Mouse (Mus musculus): ENCODE data around the gene Ctsa.

Ctsa gene

DNA sequence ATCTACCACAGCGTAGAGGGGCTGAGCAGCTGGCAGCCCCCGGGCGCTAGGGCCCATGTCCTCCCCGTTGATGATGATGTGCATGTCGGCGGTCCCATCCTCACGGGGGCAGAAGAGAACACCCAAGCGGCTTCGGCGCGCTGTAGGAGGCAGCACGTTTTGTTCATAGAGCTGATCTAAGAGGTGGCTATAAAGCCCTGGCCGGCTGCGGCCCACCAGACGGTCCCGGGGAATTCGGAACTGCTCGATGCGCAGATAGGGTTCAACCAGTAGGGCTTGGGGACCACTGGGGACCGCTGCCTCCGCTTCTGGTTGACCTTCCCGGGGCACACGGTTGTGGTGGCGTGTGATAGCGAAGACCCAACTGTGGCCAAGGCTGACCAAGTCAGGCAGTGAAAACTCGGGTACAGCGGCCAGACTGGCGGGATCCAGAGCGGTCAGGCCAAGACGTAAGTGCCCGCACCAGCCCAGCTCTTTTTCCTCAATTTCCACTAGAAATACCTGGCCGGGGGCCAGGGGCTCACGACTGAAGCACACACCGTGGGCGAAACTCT is at the start of gene Ctsa:
Gene Ctsa (plus strand): TSS at position 126 of the 554 bp plus-strand sequence.
- peak; percentile 88 for DNase-seq (ENCODE audit: low read depth)

- DNase-seq (ENCODE audit: low read depth): peak; percentile 62
Observed at GRCm38 (mm10) chr2:164783926-164784581, 48.6 kb upstream of the Ctsa start.

DNA sequence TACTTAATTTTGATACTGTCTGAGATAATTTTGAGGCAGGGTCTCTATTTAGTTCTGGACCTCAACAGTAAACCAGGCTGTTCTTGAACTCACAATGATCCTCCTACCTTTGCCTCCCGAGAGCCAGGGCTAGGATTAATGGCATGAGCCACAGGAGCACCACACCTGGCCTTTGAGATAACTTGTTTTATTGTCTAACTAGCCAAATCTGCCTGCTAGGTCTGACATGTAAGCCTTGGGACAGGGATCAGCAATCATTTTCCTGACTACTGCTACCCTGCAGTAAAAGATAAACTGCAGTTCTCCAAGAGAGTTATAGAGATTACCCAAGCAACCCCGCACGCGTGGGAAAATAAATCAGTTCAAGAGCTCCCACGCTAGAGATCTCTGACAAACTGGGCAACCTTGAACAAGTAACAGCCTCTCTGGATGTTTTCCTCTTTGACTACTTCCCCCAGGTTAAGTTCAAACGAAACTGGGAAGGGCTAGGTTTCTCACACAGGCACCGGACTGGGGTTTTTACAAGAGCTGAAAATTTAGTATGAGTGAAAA is 47.7 kb upstream of the Ctsa start:
- no peak for DNase-seq (ENCODE audit: low read depth)

DNA sequence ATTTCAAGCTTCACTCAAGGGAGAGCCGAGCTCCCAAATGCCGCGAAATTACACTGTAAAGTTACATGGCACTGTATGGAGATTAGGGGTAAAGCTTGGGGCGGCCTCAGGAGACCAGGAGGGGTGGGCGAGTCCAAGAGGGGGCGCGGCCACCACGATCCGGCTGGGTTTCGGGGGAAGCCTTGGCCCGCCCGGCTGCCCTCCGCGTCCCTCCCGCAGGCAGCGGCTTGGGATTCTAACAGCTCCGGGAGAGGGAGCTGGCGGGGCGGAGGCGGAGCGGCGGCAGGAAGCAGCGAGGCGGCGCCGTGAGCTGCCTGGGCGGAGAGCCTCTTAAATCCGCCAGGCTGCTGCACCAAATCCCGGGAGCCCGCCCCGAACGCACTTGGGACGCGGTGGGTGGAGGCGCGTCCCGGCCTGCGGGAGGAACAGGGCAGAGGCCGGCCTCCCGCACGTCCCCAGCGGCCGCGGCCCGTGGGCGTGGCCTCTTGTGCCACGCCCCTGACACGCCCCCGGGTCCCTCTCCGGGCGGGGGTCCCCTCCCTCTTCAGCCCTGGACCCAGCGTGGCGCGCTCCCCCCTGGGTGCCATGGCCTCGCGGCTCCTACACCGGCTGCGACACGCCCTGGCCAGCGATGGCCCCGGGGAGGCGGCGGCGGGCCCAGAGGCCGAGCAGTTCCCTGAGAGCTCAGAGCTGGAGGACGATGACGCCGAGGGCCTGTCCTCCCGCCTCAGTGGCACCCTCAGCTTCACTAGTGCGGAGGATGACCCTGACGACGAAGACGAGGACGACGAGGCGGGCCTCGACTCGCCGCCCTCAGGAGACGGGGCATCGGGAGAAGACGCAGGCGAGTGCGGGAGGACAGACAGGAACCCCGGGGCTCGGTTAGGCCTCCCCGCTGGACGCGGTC is 46.9 kb upstream of the Ctsa start, which contains the start of gene Snx21:
Gene Snx21 (plus strand): TSS at position 343 of the 907 bp plus-strand sequence.
- peak; percentile 95 for DNase-seq (ENCODE audit: low read depth)

GRCm38 (mm10) chr2:164786388-164786885 is 46.2 kb upstream of the Ctsa start:
- peak; percentile 63 for DNase-seq (ENCODE audit: low read depth)

- no peak for DNase-seq (ENCODE audit: low read depth)
Observed at GRCm38 (mm10) chr2:164787032-164787431, 45.6 kb upstream of the Ctsa start.

GRCm38 (mm10) chr2:164787779-164788178 is 44.9 kb upstream of the Ctsa start:
- no peak for DNase-seq (ENCODE audit: low read depth)

DNA sequence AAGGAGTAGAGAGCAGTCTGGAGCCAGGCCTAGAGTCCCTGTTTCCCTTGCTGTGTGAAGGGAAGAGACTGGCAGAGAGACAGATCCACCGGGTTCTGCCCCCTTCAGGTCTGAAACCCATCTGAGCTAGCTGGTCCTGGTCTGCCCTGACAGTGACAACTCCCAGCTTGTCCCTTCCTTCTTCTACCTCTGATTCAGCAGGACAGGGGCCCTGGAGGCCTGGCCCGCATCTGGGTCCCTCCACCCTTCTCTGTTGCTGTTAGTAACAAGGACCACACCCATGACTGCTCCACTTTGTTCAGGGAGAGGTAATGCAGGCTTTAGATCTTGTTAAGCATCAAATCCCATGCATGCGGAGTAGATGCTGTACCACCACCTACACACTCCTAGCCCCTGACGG is 44.3 kb upstream of the Ctsa start:
- no peak for DNase-seq (ENCODE audit: low read depth)

DNA sequence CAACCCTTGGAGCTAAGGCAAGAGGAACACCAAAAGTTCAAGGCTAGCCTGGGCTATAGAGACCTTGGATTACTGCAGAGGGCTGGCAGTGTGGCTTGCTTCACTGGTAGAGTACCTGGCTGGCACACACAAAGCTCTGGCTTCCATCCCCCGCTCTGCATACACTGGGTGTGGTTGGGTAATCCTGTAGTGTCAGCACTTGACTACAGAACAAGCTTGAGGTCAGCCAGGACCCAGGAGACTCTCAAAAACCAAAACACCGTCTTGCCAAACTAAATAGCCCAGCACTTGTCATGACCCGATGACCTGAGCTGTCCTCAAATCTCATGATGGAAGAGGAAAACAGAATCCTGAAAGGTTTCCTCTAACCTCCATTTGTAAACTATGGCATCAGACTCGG is 42.2 kb upstream of the Ctsa start:
- DNase-seq (ENCODE audit: low read depth): peak; percentile 57

GRCm38 (mm10) chr2:164791841-164792261 is 40.8 kb upstream of the Ctsa start:
- DNase-seq (ENCODE audit: low read depth): no peak

DNA sequence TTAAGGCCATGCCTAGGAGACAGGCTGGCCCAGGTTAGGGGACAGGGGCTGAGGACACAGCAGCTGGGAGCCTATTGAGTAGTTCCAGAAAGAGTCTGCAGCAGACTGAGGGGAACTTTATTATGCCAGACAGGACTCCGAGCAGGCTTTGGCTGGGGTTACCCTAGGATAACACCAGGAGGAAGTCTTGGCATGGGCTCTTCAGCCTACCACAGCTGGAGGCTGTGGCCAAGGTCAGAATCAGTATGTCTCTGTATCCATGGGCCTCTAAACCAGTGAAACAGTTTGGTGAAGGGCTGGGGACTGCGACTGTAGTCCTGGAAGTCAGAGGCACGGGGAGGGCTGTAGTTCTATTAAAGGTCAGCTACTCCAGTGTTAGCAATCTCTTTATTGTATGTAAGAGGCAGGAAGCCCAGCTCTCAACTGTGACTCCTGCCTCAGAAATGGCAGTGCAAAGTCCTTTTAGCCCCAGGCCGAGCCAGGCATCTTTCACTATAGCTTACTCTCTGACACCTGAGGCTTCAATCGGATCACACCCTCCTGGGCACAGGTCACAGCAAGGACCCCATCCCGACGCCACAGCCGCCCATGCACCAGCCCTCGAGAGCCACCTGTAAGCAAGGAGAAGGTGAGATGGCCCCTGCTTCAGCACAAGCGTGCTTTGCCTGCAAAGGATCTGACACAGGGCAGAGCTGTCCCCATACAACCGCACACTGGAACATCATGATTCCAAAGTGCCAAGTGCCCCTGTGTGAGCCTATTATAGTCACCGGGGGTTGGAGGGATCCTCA is 40.1 kb upstream of the Ctsa start:
- no peak for DNase-seq (ENCODE audit: low read depth)

DNA sequence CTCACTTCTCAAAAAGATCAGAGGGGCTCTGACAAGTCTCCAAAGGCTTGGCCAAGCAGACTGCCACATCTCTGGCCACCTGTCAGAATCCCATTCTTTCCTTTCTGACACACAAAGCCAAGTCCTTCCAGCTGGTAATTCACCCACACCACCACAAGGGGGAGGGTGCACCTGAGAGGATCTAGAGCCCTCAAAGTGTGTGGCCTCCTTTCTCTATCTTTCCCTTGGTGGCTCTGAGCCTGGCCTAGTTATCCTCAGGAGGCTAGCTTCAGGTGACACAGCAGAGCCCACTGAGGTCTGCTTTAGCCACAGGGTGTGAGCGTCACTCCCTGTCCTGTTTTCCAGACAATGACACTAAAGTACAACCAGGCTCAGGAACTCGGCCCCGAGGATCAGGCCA is 39.4 kb upstream of the Ctsa start:
- peak; percentile 78 for DNase-seq (ENCODE audit: low read depth)

GRCm38 (mm10) chr2:164793772-164794171 is 38.9 kb upstream of the Ctsa start:
- DNase-seq (ENCODE audit: low read depth): peak; percentile 59

GRCm38 (mm10) chr2:164794293-164794692 is 38.4 kb upstream of the Ctsa start:
- DNase-seq (ENCODE audit: low read depth): peak; percentile 95

DNA sequence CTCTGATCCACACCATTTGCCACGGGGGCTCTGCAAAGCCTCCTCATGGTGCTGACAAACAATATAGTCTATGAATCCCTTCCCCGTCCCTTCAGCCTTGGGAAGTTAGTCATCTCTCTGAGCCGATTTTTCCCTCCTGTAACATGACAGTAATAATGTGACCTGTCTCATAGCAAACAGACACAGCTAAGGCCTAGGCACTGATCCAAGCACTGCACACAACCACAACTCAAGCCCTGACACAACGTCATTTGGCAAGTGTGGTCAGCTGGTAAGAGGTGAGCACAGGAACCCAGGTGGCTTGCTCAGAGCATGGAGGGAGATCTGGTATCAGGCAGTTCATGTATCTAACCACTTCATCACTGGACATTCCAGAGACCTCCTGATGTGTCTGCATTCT is 36.8 kb upstream of the Ctsa start:
- no peak for DNase-seq (ENCODE audit: low read depth)

DNA sequence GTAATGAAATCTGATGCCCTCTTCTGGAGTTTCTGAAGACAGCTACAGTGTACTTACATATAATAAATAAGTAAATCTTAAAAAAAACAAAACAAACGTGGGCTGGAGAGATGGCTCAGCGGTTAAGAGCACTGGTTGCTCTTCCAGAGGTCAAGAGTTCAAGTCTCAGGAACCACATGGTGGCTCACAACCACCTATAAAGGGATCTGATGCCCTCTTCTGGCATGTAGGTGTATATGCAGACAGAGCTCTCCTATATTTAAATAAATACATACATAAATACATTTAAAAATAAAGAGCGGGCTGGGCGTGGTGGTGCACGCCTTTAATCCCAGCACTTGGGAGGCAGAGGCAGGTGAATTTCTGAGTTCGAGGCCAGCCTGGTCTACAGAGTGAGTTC is 34.1 kb upstream of the Ctsa start:
- DNase-seq (ENCODE audit: low read depth): peak; percentile 53

DNA sequence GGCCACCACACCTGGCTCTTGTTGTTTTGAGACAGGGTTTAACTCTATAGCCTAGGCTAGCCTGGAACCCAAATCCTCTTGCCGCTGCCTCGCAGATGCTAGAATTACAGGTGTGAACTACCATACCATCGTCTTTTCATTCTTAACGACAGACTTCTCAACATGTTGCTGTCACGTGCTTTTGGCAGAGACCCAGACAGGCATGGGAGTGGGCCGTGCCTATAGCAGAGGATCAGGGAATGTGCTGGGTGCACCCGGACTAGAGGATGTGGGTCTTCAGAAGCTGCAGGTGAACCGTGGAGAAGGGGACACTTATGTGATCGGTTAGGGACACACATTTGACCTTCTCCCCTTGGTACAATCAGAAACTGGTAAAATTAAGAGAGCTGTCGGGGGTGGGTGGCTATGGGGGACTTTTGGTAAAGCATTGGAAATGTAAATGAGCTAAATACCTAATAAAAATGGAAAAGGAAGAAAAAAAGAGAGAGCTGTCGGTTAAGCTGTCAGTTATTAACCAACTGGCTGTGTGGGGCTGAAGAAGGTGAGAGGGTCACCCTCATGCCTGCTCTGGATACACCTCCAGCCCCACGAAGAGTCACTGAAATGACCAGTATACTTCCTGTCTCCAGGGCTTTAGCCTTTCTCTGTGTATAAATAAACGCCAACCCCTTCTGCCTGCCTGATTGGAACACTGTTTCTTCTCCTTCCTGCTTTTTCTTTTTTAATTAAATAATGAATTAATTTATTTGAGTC is 32.2 kb upstream of the Ctsa start:
- no peak for DNase-seq (ENCODE audit: low read depth)

DNA sequence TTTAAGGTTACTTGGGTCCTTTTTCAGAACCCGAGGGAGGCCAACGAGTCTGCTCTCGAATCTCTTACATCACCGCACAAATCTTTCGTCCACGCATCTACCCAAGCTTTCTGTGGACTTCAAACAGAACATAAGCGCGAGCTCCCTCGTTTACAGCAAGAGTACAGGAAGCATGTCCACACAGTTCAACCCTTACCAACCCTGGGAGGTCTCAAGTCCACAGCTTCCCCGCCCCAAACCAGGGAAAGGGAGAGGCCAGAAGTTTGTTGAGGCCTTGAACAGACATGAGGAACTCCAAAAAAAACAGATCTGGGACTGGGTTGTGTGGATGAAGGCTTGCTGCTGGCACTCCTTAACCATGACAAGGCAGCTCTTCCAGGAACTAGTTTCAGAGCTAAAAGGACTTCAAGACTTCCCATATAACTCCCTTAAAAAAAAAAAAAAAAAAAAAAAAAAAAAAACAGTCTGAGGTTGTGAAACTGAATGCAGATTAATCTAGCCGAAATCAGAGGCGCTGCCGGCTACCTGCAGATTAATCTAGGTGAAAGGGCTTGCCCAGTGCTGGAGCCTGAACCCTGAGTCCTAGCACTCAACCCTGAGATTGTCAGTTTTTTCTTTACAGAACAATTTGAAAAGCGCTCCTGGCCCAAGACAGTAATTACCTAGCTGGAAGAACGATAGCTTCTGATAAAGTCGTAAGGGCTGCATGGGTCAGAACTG is 29.3 kb upstream of the Ctsa start:
- DNase-seq (ENCODE audit: low read depth): no peak

- no peak for DNase-seq (ENCODE audit: low read depth)
Observed at GRCm38 (mm10) chr2:164803921-164804313, 28.8 kb upstream of the Ctsa start.

Data from NIH3T3 (cell line).